Comparison of ENCODE assay signal across 8 mouse cellular contexts in the genomic region with DNA sequence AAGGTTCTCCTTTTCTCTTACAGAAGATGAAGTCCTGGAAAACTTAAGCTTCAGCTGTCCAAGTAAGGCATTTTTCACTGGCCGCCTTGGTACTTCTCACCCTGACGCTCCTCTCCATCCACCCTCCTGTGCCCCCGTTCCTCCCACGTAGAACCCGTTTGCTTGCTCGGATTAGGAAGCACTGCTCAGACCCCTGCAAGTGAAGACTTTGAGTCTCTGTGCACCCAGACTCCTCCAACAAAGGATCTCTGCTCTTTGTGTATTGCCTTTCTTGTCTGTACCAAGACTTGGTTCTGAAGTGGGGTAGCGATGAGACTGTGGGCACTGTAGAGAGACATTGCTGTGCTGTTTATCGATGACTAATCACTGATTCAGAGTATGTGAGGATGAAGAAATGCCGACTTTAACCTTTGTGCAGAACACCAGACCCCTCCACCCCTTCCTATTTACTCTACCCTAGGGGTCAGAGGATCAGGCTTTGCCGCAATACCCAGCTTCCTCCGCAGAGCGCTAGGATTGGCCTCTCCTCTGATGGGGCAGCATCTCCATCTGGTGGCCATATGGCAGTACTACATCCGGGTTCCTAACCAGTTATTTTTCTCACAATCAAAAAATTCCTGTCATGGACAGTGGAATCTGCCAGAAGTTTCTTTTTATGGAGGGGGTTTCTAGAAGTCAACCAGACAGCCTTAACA. TPM values are rescaled to one million over a fixed set of nuclear protein-coding genes. Genes with fewer than 3 reads are reported as not detected.
DNase-seq lines count a peak whose midpoint lies in the region; ATAC-seq and TF ChIP-seq lines count a peak whose summit lies in the region.

No protein-coding gene starts in this region.

- no peak for TF ChIP-seq POLR2A in small intestine, adult 2 months (IDR thresholded peaks at IDR 0.05; ENCODE audit: low read depth, low read length)

- H3K9ac ChIP-seq in midbrain, embryonic 11.5 days (ENCODE audit: low read length) = peak overlapping the region; percentile 12; the same call in 1 of the 2 replicates

- peak overlapping the region; percentile 15; the same call in 1 of the 2 replicates for H3K4me2 ChIP-seq in midbrain, embryonic 11.5 days

- H3K4me3 ChIP-seq in midbrain, embryonic 11.5 days (ENCODE audit: low read depth, low read length) = no peak overlapping the region
- H3K4me3 ChIP-seq in small intestine, adult 2 months (ENCODE audit: low read depth, low read length) = peak overlapping the region; percentile 82

- intact Hi-C loops in left cerebral cortex, postnatal 36 days (cut with DNase I) = loop anchor here (2.0 kb wide), 1 partner anchor 110 kb away; no protein-coding TSS in a partner anchor

- ATAC-seq in CD4-positive, CD25-positive, alpha-beta regulatory T cell, adult 4 months = no peak
- peak; percentile 89 for ATAC-seq in midbrain, embryonic 11.5 days (ENCODE audit: low FRiP score)

- no peaks in the 10 kb centered on the region for H3K4me1 ChIP-seq in midbrain, embryonic 11.5 days (ENCODE audit: control insufficient read depth, insufficient read depth, low read length)
- H3K4me1 ChIP-seq in small intestine, adult 2 months (ENCODE audit: control insufficient read depth, insufficient read depth, insufficient read length, low read length) = peaks cover 6% of the 10 kb centered on the region; the same call in 1 of the 2 replicates

- H3K36me3 ChIP-seq in midbrain, embryonic 11.5 days (ENCODE audit: control insufficient read depth, insufficient read depth, low read length) = no peaks in the 10 kb centered on the region
- H3K36me3 ChIP-seq in small intestine, adult 2 months (ENCODE audit: control insufficient read depth, insufficient read depth, low read length) = peaks cover 35% of the 10 kb centered on the region

- peak; percentile 90; the same call in 1 of the 2 replicates for TF ChIP-seq CTCF in small intestine, adult 2 months (IDR thresholded peaks at IDR 0.05; ENCODE audit: extremely low read depth, insufficient read length, insufficient replicate concordance, low read depth, low read length)

- peak; percentile 28 for DNase-seq in CD4-positive, CD25-positive, alpha-beta regulatory T cell, adult 2 months (ENCODE audit: low read depth, low spot score)
- DNase-seq in embryo, embryonic 10.5 days (ENCODE audit: low spot score) = peak; percentile 88
- peak; percentile 22 to 59 for DNase-seq in gastrocnemius, postnatal 4 days (ENCODE audit: low spot score in 2 of 2)
- peak; percentile 79 for DNase-seq in kidney, adult 18-20 months
- DNase-seq in left cerebral cortex, postnatal 36 days (ENCODE audit: low spot score in 2 of 2) = peak; percentile 67 to 72
- peak; percentile 98 for DNase-seq in midbrain, embryonic 11.5 days (ENCODE audit: low spot score, missing footprints)

- no peak overlapping the region for H3K27ac ChIP-seq in midbrain, embryonic 11.5 days (ENCODE audit: low read depth, low read length)
- H3K27ac ChIP-seq in small intestine, adult 2 months (ENCODE audit: insufficient read depth, low read depth, low read length) = peak overlapping the region; percentile 79

- no peaks in the 10 kb centered on the region for H3K9me3 ChIP-seq in midbrain, embryonic 11.5 days (ENCODE audit: control insufficient read depth, low read length)

- 30% methylated on average over 13 of the region's 13 CpGs for WGBS in midbrain, embryonic 11.5 days
- WGBS in small intestine, adult 2 months = 20% methylated on average over 13 of the region's 13 CpGs

- H3K27me3 ChIP-seq in midbrain, embryonic 11.5 days (ENCODE audit: control insufficient read depth, insufficient read depth, low read length) = no peaks in the 10 kb centered on the region; the same call in 1 of the 2 replicates
- H3K27me3 ChIP-seq in small intestine, adult 2 months (ENCODE audit: control insufficient read depth, insufficient read depth, low read length) = no peaks in the 10 kb centered on the region

RNA-seq across cellular contexts. Expression of gene Apob, which starts 0.9 kb away (rescaled TPM):
- under 1 TPM in 1 of 2 experiments, not detected in 1; 0.12 TPM for polyA plus RNA-seq in CD4-positive, CD25-positive, alpha-beta regulatory T cell, adult 4 months (2017; shearing (Covaris generic))
- 1 to 10 TPM in 1 of 2 experiments, under 1 TPM in 1; 0.59 to 7.1 TPM for total RNA-seq in gastrocnemius, postnatal 4 days (2021)
- total RNA-seq in left cerebral cortex, postnatal 36 days (2021) = under 1 TPM in 1 of 2 experiments, not detected in 1; 0.14 TPM
- polyA plus RNA-seq in midbrain, embryonic 11.5 days (2014; fragmentation: Nextera tagmentation; extraction: Ambion mirVana) = 0.04 and 0.07 TPM in 2 replicates
- polyA plus RNA-seq in small intestine, adult 2 months (2012; rRNA removed) = 29.8 and 131 TPM in 2 replicates

Comparison
In these comparisons a context has a peak if more than half of its experiments do, and no peak if none do; other contexts are left out.
1. DNase-seq: peak in every context shown above with its lines; median percentile 98 in midbrain, embryonic 11.5 days; 88 in embryo, embryonic 10.5 days; 79 in kidney, adult 18-20 months; 70 in left cerebral cortex, postnatal 36 days; 40 in gastrocnemius, postnatal 4 days; 28 in CD4-positive, CD25-positive, alpha-beta regulatory T cell, adult 2 months.
2. RNA of gene Apob, which starts 0.9 kb away (polyA plus RNA-seq): 29.8 to 131 TPM in small intestine, adult 2 months; 0.12 TPM in CD4-positive, CD25-positive, alpha-beta regulatory T cell, adult 4 months and 0.04 to 0.07 TPM in midbrain, embryonic 11.5 days; every median in the first group is over 10 times any median in the second.